Mouse (Mus musculus) retina, postnatal 1 day (tissue): ENCODE data around the gene Avpi1.

Source experiments
- DNase-seq: peaks from one replicate; pipeline ENCODE4 v3.0.0-alpha.2; 2012

Gene Avpi1

GRCm38 (mm10) chr19:42144541-42145167 is 15.8 kb upstream of the Avpi1 start:
- DNase-seq = peak; percentile 84

- no peak for DNase-seq
Observed at GRCm38 (mm10) chr19:42144067-42144466, 15.2 kb upstream of the Avpi1 start.

- no peak for DNase-seq
Observed at GRCm38 (mm10) chr19:42142757-42143156, 13.9 kb upstream of the Avpi1 start.

GRCm38 (mm10) chr19:42141998-42142397 is 13.1 kb upstream of the Avpi1 start:
- no peak for DNase-seq

GRCm38 (mm10) chr19:42139724-42140517 is 11.1 kb upstream of the Avpi1 start:
- DNase-seq = no peak

- DNase-seq = no peak
Observed at GRCm38 (mm10) chr19:42138517-42139285, 9.8 kb upstream of the Avpi1 start.

- DNase-seq = no peak
Observed at GRCm38 (mm10) chr19:42137167-42137672, 8.4 kb upstream of the Avpi1 start.

- peak; percentile 51 for DNase-seq
Observed at GRCm38 (mm10) chr19:42136126-42136525, 7.3 kb upstream of the Avpi1 start.

GRCm38 (mm10) chr19:42135070-42135469 is 6.2 kb upstream of the Avpi1 start:
- DNase-seq = no peak

GRCm38 (mm10) chr19:42131101-42131500 is 2.2 kb upstream of the Avpi1 start:
- DNase-seq = no peak

GRCm38 (mm10) chr19:42130294-42130606 is 1.4 kb upstream of the Avpi1 start:
- DNase-seq = no peak

- DNase-seq = no peak
Observed at GRCm38 (mm10) chr19:42129509-42130293, 842 bp upstream of the Avpi1 start.

- no peak for DNase-seq
Observed at GRCm38 (mm10) chr19:42128052-42128740, 663 bp downstream of the Avpi1 start.

GRCm38 (mm10) chr19:42127024-42127423 is 1.8 kb downstream of the Avpi1 start:
- no peak for DNase-seq

GRCm38 (mm10) chr19:42126219-42126605 is 2.6 kb downstream of the Avpi1 start:
- no peak for DNase-seq

GRCm38 (mm10) chr19:42125501-42126218 is 3.2 kb downstream of the Avpi1 start:
- no peak for DNase-seq

- DNase-seq = no peak
Observed at GRCm38 (mm10) chr19:42124684-42125083, 4.2 kb downstream of the Avpi1 start.

- DNase-seq = no peak
Observed at GRCm38 (mm10) chr19:42120451-42120850, 8.4 kb downstream of the Avpi1 start.

- DNase-seq = no peak
Observed at GRCm38 (mm10) chr19:42118596-42118995, 10.3 kb downstream of the Avpi1 start.

GRCm38 (mm10) chr19:42118142-42118541 is 10.7 kb downstream of the Avpi1 start:
- no peak for DNase-seq

- DNase-seq = no peak
Observed at GRCm38 (mm10) chr19:42115783-42116335, 13.0 kb downstream of the Avpi1 start.
